ENCODE assay signal across 26 mouse cellular contexts in the genomic region with DNA sequence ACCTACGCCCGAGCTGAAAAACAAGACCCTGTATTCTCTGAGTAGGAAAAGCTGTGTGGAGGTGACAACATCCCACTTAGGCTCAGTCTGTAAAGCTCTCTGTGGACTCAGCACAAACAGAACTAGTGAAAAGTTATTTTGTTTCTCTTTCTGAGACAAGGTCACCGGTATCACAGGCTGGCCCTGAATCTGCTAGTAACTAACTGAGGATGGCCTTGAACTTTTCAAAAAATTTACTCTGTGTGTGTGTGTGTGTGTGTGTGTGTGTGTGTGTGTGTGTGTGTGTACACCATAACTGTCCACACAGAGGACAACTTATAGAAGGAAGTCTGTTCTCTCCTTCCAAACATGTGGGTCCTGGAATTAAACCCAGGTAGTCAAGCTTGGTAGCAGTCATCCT. TPM values are rescaled to one million over a fixed set of nuclear protein-coding genes. Genes with fewer than 3 reads are reported as not detected.
DNase-seq lines count a peak whose midpoint lies in the region; ATAC-seq lines count a peak whose summit lies in the region.
"Had no signal": no experiment of that assay in that cellular context is flagged by ENCODE, and none has a peak within 500 bp of the region (broad histone marks: within the 10 kb centered on the region; RNA-seq: fewer than 3 reads in every experiment).

No protein-coding gene starts in this region.

- H3K4me3 ChIP-seq in heart, embryonic 11.5 days (ENCODE audit: low read depth, low read length) = no peak overlapping the region
- H3K4me3 ChIP-seq: embryonic facial prominence, embryonic 10.5 days; embryonic facial prominence, embryonic 13.5 days; erythroblast, embryonic 14.5 days; forebrain, embryonic 12.5 days; forebrain, embryonic 15.5 days; heart, adult 2 months; heart, embryonic 10.5 days; hindbrain, embryonic 12.5 days; hindbrain, embryonic 15.5 days had no signal

- no peak for ATAC-seq in heart, embryonic 11.5 days (replicated peaks; ENCODE audit: insufficient number of reproducible peaks, low FRiP score, low TSS enrichment)
- ATAC-seq: forebrain, embryonic 15.5 days; intestine, postnatal 0 days; Patski had no signal

- no peaks in the 10 kb centered on the region for H3K4me1 ChIP-seq in heart, embryonic 11.5 days (ENCODE audit: control insufficient read depth, insufficient read depth, low read length)
- H3K4me1 ChIP-seq: embryonic facial prominence, embryonic 10.5 days; embryonic facial prominence, embryonic 13.5 days; forebrain, embryonic 12.5 days; forebrain, embryonic 15.5 days; heart, embryonic 10.5 days; hindbrain, embryonic 12.5 days; hindbrain, embryonic 15.5 days had no signal

- peaks cover 6% of the 10 kb centered on the region for H3K36me3 ChIP-seq in heart, embryonic 11.5 days (ENCODE audit: control insufficient read depth, insufficient read depth, low read length)

- H3K27ac ChIP-seq in heart, embryonic 11.5 days (ENCODE audit: low read depth, low read length) = no peak overlapping the region
- H3K27ac ChIP-seq: embryonic facial prominence, embryonic 10.5 days; embryonic facial prominence, embryonic 13.5 days; forebrain, embryonic 12.5 days; forebrain, embryonic 15.5 days; heart, adult 2 months; heart, embryonic 10.5 days; hindbrain, embryonic 12.5 days; hindbrain, embryonic 15.5 days had no signal

- H3K4me2 ChIP-seq in heart, embryonic 11.5 days = no peak overlapping the region
- H3K4me2 ChIP-seq: embryonic facial prominence, embryonic 13.5 days; forebrain, embryonic 12.5 days; forebrain, embryonic 15.5 days; hindbrain, embryonic 12.5 days; hindbrain, embryonic 15.5 days had no signal

- WGBS in heart, embryonic 11.5 days (ENCODE audit: insufficient replicate concordance) = 88% methylated on average over 3 of the region's 3 CpGs

- H3K9me3 ChIP-seq in heart, embryonic 11.5 days (replicated peaks; ENCODE audit: control insufficient read depth, low read length) = no peaks in the 10 kb centered on the region
- H3K9me3 ChIP-seq: embryonic facial prominence, embryonic 10.5 days; embryonic facial prominence, embryonic 13.5 days; forebrain, embryonic 12.5 days; forebrain, embryonic 15.5 days; G1E; heart, embryonic 10.5 days; hindbrain, embryonic 12.5 days; hindbrain, embryonic 15.5 days had no signal

- H3K27me3 ChIP-seq in heart, embryonic 11.5 days (ENCODE audit: control insufficient read depth, insufficient read depth, low read length) = no peaks in the 10 kb centered on the region
- H3K27me3 ChIP-seq: CH12.LX; embryonic facial prominence, embryonic 13.5 days; forebrain, embryonic 12.5 days; forebrain, embryonic 15.5 days; hindbrain, embryonic 12.5 days; hindbrain, embryonic 15.5 days; Patski had no signal

- DNase-seq in adrenal gland, adult 2 months = peak; percentile 60
- no peak for DNase-seq in adrenal gland, adult 8-10 months
- DNase-seq in heart, adult 11 months = peak; percentile 74
- peak; percentile 26 for DNase-seq in ovary, adult 18-20 months (ENCODE audit: low spot score)
- DNase-seq in ovary, postnatal 10 days (ENCODE audit: low spot score) = no peak
- DNase-seq: B cell, adult 2 months; cerebellum, adult 11-12 months; cerebellum, adult 8-10 months; cerebellum, postnatal 10 days; cerebellum, postnatal 36 days; embryo, embryonic 11 days; gastrocnemius, postnatal 25 days; heart, adult 2 months had no signal

- no peak overlapping the region for H3K9ac ChIP-seq in heart, embryonic 11.5 days (ENCODE audit: low read depth, low read length)
- H3K9ac ChIP-seq: embryonic facial prominence, embryonic 13.5 days; forebrain, embryonic 12.5 days; forebrain, embryonic 15.5 days; hindbrain, embryonic 12.5 days; hindbrain, embryonic 15.5 days had no signal

RNA-seq across cellular contexts. Expression of a gene that starts 14.2 kb away (rescaled TPM):
- total RNA-seq in adrenal gland, adult 2 months (2021) = 10 to 100 TPM; 13.6 to 20.5 TPM
- polyA plus RNA-seq in adrenal gland, adult 2 months (2012; rRNA removed) = 167 and 174 TPM in 2 replicates
- total RNA-seq in adrenal gland, adult 8-10 months (2022) = 10 to 100 TPM; 17.2 to 37.4 (median 22.9) TPM
- polyA plus RNA-seq in heart, embryonic 11.5 days (2014; fragmentation: Nextera tagmentation; extraction: Ambion mirVana) = 11.2 and 13.8 TPM in 2 replicates

RNA-seq across cellular contexts. Expression of a gene that starts 28.9 kb away (rescaled TPM):
- 10 to 100 TPM; 44.0 to 46.2 TPM for total RNA-seq in adrenal gland, adult 2 months (2021)
- polyA plus RNA-seq in adrenal gland, adult 2 months (2012; rRNA removed) = 14.8 and 19.5 TPM in 2 replicates
- 10 to 100 TPM; 42.4 to 63.8 (median 57.7) TPM for total RNA-seq in adrenal gland, adult 8-10 months (2022)
- polyA plus RNA-seq in heart, embryonic 11.5 days (2014; fragmentation: Nextera tagmentation; extraction: Ambion mirVana) = 36.3 and 47.5 TPM in 2 replicates

RNA-seq across cellular contexts. Expression of a gene that starts 29.4 kb away (rescaled TPM):
- total RNA-seq in adrenal gland, adult 2 months (2021) = 10 to 100 TPM; 36.6 to 51.0 TPM
- 33.8 and 34.5 TPM in 2 replicates for polyA plus RNA-seq in adrenal gland, adult 2 months (2012; rRNA removed)
- 10 to 100 TPM; 49.1 to 76.4 (median 55.7) TPM for total RNA-seq in adrenal gland, adult 8-10 months (2022)
- 21.7 and 27.3 TPM in 2 replicates for polyA plus RNA-seq in heart, embryonic 11.5 days (2014; fragmentation: Nextera tagmentation; extraction: Ambion mirVana)

Comparison
In these comparisons a context has a peak if more than half of its experiments do, and no peak if none do; other contexts are left out.
1. DNase-seq: peak in adrenal gland, adult 2 months (single experiment), heart, adult 11 months (single experiment) and ovary, adult 18-20 months (single experiment); none in adrenal gland, adult 8-10 months (single experiment) and ovary, postnatal 10 days (single experiment).